Mouse (Mus musculus) forebrain, embryonic 15.5 days (tissue): ENCODE results near the gene Kazald1. TPM values are rescaled to one million over a fixed set of nuclear protein-coding genes. Genes with fewer than 3 reads are reported as not detected.

Experiments used
- ATAC-seq: fragments of 200-750 bp; cut with Nextera tagmentation; replicated peaks from 2 replicates; pipeline ENCODE4 v1.8.0; 2017; ENCODE audit warnings: mild to moderate bottlenecking, moderate TSS enrichment, moderate library complexity
- H3K27ac ChIP-seq: fragments of 300-500 bp; sonication (generic); replicated peaks from 2 replicates; pipeline ENCODE4 v1.5.1; 2015; ENCODE audit warnings: mild to moderate bottlenecking, inconsistent platforms
- H3K27me3 ChIP-seq: fragments of 300-500 bp; sonication (generic); 2 replicates; pipeline ENCODE4 v1.6.1; 2015; ENCODE audit warnings: inconsistent platforms
- H3K36me3 ChIP-seq: fragments of 300-500 bp; sonication (generic); 2 replicates; pipeline ENCODE4 v1.6.1; 2015; ENCODE audit warnings: mild to moderate bottlenecking, inconsistent platforms
- H3K4me1 ChIP-seq: fragments of 300-500 bp; sonication (generic); 2 replicates; pipeline ENCODE4 v1.6.1; 2015; ENCODE audit warnings: inconsistent platforms
- H3K4me2 ChIP-seq: fragments of 300-500 bp; sonication (generic); replicated peaks from 2 replicates; pipeline ENCODE4 v1.6.1; 2015; ENCODE audit warnings: mild to moderate bottlenecking, inconsistent platforms
- H3K4me3 ChIP-seq: fragments of 300-500 bp; sonication (generic); 2 replicates; pipeline ENCODE4 v1.5.1; 2015; ENCODE audit warnings: mild to moderate bottlenecking, inconsistent platforms
- H3K9ac ChIP-seq: fragments of 300-500 bp; sonication (generic); replicated peaks from 2 replicates; pipeline ENCODE4 v1.6.1; 2015; ENCODE audit warnings: mild to moderate bottlenecking, inconsistent platforms
- H3K9me3 ChIP-seq: fragments of 300-500 bp; sonication (generic); 2 replicates; pipeline ENCODE4 v1.6.1; 2016; ENCODE audit warnings: inconsistent platforms
- WGBS: fragments of 180-500 bp; shearing (Covaris S2); methylation state at CpG from one replicate; pipeline ENCODE4 v1.1.7; 2015; ENCODE audit warnings: mixed read lengths; 5-methylcytosine and 5-hydroxymethylcytosine counted together
- polyA plus RNA-seq: library from polyadenylated mRNA; unstranded; fragments of >200 nt; fragmentation: Nextera tagmentation; extraction: Ambion mirVana; gene quantifications from 2 replicates; pipeline ENCODE4 v1.2.1, GENCODE M21; 2015

The Kazald1 gene
- polyA plus RNA-seq, 1 experiment from 2014 or later, result 0.73 TPM

DNA sequence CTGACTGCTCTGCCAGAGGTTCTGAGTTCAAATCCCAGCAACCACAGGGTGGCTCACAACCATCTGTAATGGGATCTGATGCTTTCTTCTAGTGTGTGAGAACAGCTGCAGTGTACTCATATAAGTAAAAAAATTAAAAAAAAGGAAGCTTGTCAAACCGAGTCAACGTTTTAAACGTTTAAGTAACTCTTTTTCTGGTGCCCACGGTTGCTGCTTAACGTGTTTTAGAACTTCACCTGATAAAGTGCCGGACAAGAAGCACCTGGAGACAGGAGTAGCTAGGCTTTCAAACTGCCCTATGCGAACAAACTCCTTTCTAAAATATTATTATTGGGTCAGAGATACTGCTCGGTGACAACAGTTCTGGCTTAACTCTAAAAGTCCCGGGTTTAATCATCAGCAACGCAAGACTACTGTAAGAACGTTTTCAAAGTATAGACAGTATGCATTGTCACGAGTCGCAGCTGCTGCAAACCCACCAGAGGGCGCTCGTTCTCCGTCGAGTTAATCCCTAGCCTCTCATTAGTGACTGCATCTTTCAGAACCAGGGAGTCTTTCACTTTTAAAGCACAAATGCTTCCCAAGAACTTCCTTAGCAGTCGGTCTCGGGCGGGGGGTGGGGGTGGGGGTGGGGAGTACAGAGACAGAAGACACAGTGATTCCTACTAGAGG is 1.0 kb upstream of the Kazald1 start:
- Histone ChIP-seq H3K4me1 (peaks cover 31% of the 10 kb centered on the region), H3K9ac (peak overlapping the region; percentile 86), H3K4me2 (peak overlapping the region; percentile 99), H3K4me3 (peak overlapping the region; percentile 70), H3K9me3 (no peaks in the 10 kb centered on the region), H3K36me3 (no peaks in the 10 kb centered on the region), H3K27me3 (peaks cover 47% of the 10 kb centered on the region), H3K27ac (peak overlapping the region; percentile 94)
- ATAC-seq, result peak; percentile 50; the same call in 1 of the 2 replicates
- WGBS, result 7% methylated on average over 20 of the region's 20 CpGs

DNA sequence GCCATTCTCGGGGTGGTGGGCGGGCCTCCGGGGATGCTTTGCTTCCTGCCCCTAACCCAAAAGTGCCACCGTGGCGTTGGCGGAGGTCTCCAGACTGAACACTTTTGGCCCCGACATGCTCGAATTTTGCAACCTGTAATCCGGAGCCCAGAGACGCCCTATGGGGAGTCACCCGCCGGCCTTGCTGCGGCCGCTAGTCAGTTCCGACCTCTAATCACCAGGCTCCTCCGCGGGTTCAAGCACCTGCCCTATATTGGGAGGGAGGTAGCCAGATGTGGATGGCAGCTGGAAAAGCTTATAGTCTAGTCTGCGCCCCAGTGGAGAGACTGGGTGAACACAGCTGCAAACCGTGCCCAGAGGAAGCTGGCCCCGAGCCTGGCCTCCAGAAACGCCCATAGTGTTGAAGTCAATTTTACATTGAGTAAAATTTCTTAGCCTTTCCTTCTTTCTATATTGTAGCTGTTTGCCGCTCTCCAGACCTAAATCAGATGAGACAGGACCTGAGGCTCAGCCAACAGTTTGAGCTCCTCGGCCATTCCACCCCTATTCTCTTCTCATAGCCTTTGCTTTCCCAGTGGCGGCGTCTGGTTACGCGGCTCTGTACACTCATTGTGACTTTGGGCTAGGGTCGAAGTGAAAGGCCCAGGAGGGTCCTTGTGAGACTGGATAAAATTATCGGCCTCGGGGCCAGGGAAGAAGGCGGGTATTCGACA is 438 bp downstream of the Kazald1 start:
- under 1% methylated on average over 32 of the region's 32 CpGs for WGBS
- no peaks in the 10 kb centered on the region for H3K36me3 ChIP-seq
- H3K27me3 ChIP-seq, result peaks cover 51% of the 10 kb centered on the region
- peak overlapping the region; percentile 70 for H3K4me3 ChIP-seq
- H3K4me2 ChIP-seq, result peak overlapping the region; percentile 99
- peak; percentile 57; the same call in 1 of the 2 replicates for ATAC-seq
- H3K9me3 ChIP-seq, result no peaks in the 10 kb centered on the region
- H3K9ac ChIP-seq, result peak overlapping the region; percentile 86
- peaks cover 45% of the 10 kb centered on the region for H3K4me1 ChIP-seq
- peak overlapping the region; percentile 94 for H3K27ac ChIP-seq

GRCm38 (mm10) chr19:45076036-45076575 is 1.1 kb downstream of the Kazald1 start:
- peak overlapping the region; percentile 99 for H3K4me2 ChIP-seq
- WGBS, result 9% methylated on average over 17 of the region's 17 CpGs
- H3K36me3 ChIP-seq, result no peaks in the 10 kb centered on the region
- H3K4me1 ChIP-seq, result peaks cover 51% of the 10 kb centered on the region
- H3K9ac ChIP-seq, result 0 out of 2 replicates have a peak overlapping the region, but pooled peaks have one; percentile 86
- no peaks in the 10 kb centered on the region for H3K9me3 ChIP-seq
- peak overlapping the region; percentile 70 for H3K4me3 ChIP-seq
- no peak overlapping the region for H3K27ac ChIP-seq
- peaks cover 57% of the 10 kb centered on the region for H3K27me3 ChIP-seq
- no peak for ATAC-seq

GRCm38 (mm10) chr19:45076586-45077510 is 1.8 kb downstream of the Kazald1 start:
- H3K36me3 ChIP-seq, result no peaks in the 10 kb centered on the region
- H3K27me3 ChIP-seq, result peaks cover 65% of the 10 kb centered on the region
- peak overlapping the region; percentile 99 for H3K4me2 ChIP-seq
- H3K9me3 ChIP-seq, result no peaks in the 10 kb centered on the region
- WGBS, result 1% methylated on average over 62 of the region's 62 CpGs
- peak overlapping the region; percentile 39 for H3K4me3 ChIP-seq
- H3K9ac ChIP-seq, result peak overlapping the region; percentile 33
- no peak for ATAC-seq
- H3K4me1 ChIP-seq, result peaks cover 52% of the 10 kb centered on the region
- no peak overlapping the region for H3K27ac ChIP-seq

GRCm38 (mm10) chr19:45077742-45078645 is 3.0 kb downstream of the Kazald1 start:
- peaks cover 52% of the 10 kb centered on the region for H3K4me1 ChIP-seq
- no peak for ATAC-seq
- no peak overlapping the region for H3K4me3 ChIP-seq
- no peak overlapping the region for H3K27ac ChIP-seq
- no peak overlapping the region for H3K9ac ChIP-seq
- H3K36me3 ChIP-seq, result no peaks in the 10 kb centered on the region
- H3K27me3 ChIP-seq, result peaks cover 75% of the 10 kb centered on the region
- no peaks in the 10 kb centered on the region for H3K9me3 ChIP-seq
- H3K4me2 ChIP-seq, result no peak overlapping the region
- 7% methylated on average over 20 of the region's 20 CpGs for WGBS

DNA sequence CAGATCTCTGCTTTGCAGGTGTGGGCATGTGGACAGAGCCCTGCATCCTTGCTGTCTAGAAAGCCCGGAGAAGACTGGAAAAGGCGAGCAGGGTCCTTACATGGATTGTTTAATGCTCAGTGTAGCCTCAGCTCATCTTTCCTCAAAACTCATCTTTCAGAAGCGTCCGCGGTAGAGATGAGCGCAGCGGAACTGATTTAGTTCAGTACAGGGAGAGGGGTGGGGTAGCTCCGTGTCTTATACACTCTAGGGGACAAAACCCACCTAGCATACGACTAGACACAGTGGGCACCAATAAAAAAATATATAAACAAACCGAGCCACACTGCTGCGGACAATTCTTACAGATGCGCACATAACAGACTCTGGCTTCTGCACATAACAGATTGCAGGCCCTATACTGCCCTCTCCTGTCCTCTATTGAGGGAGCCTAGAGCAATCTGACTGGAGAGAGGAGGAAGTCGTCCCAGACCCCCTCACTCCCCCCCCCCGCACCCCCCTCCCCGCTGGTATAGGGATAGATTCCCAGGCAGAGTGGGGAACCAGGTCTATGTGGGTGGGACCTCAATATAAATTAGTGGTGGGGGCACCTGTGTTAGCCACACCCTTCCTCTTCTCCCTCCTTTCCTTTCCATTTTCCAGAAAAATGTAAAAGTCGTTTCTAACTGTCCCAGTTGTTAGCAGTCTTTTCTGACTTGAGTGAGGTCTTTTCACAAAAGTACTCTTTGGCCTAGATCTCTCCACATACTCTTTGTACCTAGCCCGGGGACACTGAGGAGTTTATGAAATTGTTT is 4.1 kb downstream of the Kazald1 start:
- peak overlapping the region; percentile 49 for H3K4me2 ChIP-seq
- H3K4me3 ChIP-seq, result peak overlapping the region; percentile 30
- H3K27ac ChIP-seq, result no peak overlapping the region
- peaks cover 48% of the 10 kb centered on the region for H3K4me1 ChIP-seq
- ATAC-seq, result no peak
- WGBS, result 6% methylated on average over 17 of the region's 17 CpGs
- no peaks in the 10 kb centered on the region for H3K36me3 ChIP-seq
- no peak overlapping the region for H3K9ac ChIP-seq
- no peaks in the 10 kb centered on the region for H3K9me3 ChIP-seq
- peaks cover 82% of the 10 kb centered on the region for H3K27me3 ChIP-seq

- Histone ChIP-seq H3K27ac (no peak overlapping the region), H3K4me1 (peaks cover 48% of the 10 kb centered on the region), H3K9ac (peak overlapping the region; percentile 32), H3K27me3 (peaks cover 83% of the 10 kb centered on the region), H3K36me3 (no peaks in the 10 kb centered on the region), H3K4me2 (peak overlapping the region; percentile 49), H3K4me3 (peak overlapping the region; percentile 30), H3K9me3 (no peaks in the 10 kb centered on the region)
- ATAC-seq, result no peak
- under 1% methylated on average over 44 of the region's 45 CpGs for WGBS
Measured at GRCm38 (mm10) chr19:45079769-45080515, 4.9 kb downstream of the Kazald1 start.

DNA sequence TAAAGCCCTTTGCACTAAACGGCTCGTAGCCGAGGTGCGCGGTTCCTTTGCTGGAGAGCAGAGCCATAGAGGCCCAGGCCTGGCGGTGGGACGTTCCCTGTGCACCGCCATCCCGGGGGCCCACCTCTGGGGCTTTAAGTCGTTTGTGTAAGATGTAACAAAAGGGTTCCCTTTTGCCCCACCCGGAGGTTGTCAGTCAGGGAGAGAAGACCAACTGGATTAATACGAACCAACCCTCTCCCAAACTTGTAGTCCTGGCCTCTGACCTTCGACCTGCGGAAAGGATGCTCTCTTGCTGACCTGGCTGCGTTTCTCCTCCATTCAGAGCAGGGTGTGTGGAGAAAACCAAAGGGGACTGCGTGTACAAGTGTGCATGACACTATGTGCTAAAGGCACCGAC is 5.7 kb downstream of the Kazald1 start:
- H3K9ac ChIP-seq, result peak overlapping the region; percentile 32; the same call in 1 of the 2 replicates
- H3K36me3 ChIP-seq, result no peaks in the 10 kb centered on the region
- peaks cover 78% of the 10 kb centered on the region for H3K27me3 ChIP-seq
- no peak overlapping the region for H3K27ac ChIP-seq
- WGBS, result 1% methylated on average over 17 of the region's 17 CpGs
- peak overlapping the region; percentile 49 for H3K4me2 ChIP-seq
- peak overlapping the region; percentile 30 for H3K4me3 ChIP-seq
- no peak for ATAC-seq
- H3K9me3 ChIP-seq, result no peaks in the 10 kb centered on the region
- peaks cover 42% of the 10 kb centered on the region for H3K4me1 ChIP-seq

- no peak for ATAC-seq
- H3K9me3 ChIP-seq, result no peaks in the 10 kb centered on the region
- H3K4me1 ChIP-seq, result peaks cover 38% of the 10 kb centered on the region
- no peak overlapping the region for H3K9ac ChIP-seq
- H3K27me3 ChIP-seq, result peaks cover 78% of the 10 kb centered on the region
- 3% methylated on average over 5 of the region's 5 CpGs for WGBS
- peak overlapping the region; percentile 49 for H3K4me2 ChIP-seq
- peak overlapping the region; percentile 30 for H3K4me3 ChIP-seq
- no peak overlapping the region for H3K27ac ChIP-seq
- no peaks in the 10 kb centered on the region for H3K36me3 ChIP-seq
Measured at GRCm38 (mm10) chr19:45081279-45081678, 6.2 kb downstream of the Kazald1 start.
